Mouse (Mus musculus) lung, postnatal 25 days (tissue): ENCODE measurements at regions not wholly inside any gene's neighbourhood (a gene's known extent, or its start where the extent isn't known, plus 50 kb on each side); places are given as distances from the start of the nearest gene placed in this dataset.

Source experiments
- DNase-seq: peaks from one replicate; pipeline ENCODE4 v3.0.0; 2022; ENCODE audit warnings: low spot score

DNA sequence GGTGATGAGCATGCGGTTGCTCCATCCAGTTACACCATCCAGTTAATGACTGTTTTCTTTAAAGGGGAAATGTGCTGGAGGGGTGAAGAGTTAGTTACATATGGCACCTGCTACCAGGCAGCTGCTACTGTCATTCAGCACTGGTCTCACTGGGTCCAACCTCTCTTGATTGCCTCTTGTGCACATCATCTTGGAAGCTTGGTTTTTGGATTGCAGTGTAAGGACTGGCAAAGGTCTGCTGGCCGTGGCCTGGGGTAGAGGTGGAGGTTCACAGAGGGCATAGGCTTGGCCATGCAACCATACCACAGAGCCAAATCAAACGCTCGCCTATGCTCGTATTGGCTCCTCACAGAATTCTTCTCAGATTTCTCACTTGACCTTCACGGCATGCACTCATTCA is 75.1 kb upstream of the Serp2 start:
- no peak for DNase-seq

GRCm38 (mm10) chr14:76631181-76631580 is 74.5 kb upstream of the Serp2 start:
- no peak for DNase-seq

DNA sequence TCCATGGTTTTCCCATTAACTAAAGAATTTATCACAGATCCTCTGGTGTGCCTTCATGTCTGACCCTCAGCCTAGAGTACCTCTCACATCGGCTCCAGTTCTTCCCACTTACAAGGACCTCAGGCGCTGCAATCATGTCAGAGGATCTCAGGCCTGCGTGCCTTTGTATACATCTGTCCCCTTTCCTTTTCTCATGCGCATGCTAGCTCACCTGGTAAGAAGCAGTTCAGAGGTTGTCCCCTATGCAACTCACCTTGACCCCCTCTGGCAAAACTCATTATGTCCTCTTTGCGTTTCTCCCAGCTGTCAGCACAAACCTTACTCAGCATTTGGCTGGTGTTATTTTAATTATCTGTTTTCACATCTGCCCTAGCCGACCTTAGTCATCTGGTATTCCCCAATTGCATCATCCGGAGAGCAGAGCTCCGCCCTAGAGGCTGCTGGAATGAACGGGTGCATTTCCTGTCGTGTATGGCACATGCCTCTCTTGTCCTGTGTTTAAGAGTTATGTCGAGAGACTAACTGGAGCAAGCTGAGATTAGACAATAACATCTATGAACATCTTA is 73.3 kb upstream of the Serp2 start:
- DNase-seq = no peak

DNA sequence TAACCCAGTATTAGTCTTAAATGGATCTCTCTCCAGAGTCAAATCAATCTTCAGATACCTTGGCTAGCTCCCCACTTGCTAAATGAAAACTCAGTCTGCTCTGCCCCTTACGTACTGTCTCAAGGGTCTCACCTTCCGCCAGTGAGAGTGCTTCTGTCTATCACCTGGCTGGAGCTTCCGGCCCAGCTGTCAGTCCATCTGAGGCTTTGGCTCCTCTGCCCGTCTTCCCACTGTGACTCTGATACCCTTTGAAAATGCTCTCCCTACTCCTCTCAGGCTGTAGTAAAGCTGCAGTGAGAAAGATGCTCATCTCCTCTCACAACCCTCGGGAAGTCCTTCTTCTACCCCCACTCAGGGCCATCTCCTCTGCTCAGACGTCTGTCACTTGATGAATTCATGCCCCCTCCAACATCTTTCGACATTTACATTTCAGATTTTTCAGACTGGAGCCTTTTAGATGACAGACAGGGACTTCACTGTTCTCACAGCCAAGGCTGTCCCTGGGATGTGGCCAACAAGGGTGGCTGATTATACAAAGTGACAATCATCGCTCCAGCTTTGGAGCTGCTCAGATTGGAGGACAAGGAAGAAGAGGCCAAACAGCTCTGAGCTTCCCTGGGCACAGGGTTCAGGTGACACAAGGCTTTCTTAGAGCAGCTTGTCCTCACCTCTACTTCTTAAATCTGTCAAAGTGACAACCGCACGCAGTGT is 71.6 kb upstream of the Serp2 start:
- DNase-seq = no peak

DNA sequence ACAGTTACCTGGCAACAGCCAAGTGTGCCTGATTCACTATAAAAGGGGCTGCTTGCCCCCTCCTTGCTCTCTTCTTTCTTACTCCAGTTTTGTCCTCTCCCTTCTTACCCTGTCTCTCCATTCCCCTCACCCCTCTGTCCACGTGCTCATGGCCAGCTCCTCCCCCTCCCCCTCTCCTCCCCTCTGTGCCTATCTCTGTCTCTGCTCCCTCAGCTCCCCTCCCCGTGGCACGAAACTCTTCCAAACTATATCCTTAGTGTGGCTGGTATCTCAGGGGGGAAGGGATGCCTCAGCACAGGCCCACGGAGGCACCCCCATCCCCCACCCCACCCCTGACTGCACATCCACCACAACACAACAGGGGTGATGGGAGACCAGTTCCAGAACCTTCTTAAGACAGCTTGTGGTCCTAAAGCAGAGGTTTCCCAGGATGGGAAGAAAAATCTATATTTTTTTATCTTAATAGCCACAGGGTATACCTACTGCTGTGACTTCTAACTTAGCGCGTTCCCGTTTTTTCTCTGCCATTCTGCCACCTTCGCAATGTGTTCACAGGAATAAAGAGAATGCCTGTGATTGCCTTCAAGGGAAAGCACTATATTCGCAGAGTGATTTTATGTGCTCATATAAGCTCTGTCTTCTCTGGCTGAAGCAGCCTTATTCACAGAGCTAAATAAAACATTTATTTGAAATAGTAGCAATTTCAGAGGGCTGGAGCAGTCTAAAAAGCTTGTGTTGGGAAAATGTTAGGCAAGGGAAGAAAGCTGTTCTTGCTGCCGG is 69.1 kb upstream of the Serp2 start:
- no peak for DNase-seq

- DNase-seq = no peak
These were observed 68.1 kb upstream of the Serp2 start for GRCm38 (mm10) chr14:76624626-76625378.

- DNase-seq = peak; percentile 86
These were observed 66.8 kb upstream of the Serp2 start for GRCm38 (mm10) chr14:76623371-76623988.

- no peak for DNase-seq
These were observed 66.1 kb upstream of the Serp2 start for GRCm38 (mm10) chr14:76622634-76623291.

DNA sequence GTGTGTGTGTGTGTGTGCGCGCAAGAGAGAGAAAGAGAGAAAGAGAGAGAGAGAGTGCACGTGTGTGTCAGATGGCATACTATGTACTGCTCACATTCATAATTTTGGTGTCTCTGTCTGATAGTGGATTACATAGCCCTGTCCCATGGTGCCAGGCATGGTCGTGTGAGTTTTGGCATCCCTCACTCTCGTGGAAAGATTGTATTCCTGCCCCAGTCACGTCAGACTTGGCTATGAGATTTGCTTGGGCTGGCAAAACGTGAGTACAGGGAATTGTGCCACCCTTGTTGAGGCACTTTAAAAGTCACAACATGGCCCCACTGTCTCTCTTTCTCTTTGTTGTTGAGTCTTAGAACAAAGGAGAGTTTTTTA is 62.3 kb upstream of the Serp2 start:
- no peak for DNase-seq

DNA sequence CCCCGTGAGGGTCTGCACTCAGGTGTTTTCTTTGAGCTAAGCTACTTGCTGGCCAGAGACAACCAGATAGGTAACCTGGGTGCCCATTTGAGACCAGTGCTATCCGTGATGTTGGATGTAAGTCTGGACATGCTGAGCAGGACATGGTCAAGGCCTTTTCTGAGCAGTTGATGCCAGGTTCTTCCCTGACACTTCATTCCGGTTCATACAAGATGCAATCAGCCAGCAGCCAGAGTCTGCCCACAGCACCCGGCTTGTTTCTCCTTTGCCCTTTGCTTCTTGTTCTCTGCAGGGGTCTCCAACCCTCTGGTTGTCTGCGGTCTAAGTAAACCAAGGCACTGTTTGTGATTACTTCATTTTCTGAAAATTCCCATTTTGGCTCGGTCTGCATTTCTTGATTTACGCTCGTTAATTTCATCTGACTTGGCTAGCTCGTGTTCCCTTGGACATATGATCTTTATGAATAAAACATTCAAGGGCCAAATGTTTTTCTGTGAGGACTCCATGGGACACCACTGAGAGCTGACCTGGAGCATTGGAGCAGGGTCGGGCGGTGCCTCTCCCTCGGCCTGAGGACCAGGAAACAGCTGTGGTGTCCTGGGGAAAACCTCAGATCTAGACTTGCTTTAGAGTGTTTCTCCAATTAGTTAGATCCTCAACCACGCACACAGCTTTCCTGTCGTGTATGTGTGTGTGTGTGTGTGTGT is 61.8 kb upstream of the Serp2 start:
- no peak for DNase-seq

DNA sequence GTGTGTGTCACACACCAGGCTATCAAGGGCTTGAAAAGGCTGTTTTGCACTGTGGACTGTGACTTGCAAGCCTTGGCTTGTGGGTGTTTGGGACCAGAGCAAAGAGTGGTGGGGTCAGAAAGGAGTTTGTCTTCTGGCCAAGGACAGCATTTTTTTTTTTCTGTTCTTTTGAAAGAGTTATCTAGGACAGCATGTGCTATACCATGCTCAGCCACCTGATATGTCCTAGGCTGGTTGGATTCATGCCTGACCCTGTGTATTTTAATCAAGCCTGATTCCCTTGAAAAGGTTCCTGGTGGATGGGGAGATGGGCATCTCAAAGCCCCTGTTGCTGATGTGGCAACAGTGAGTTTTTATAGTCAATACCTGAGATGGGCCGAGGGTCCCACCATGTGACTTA is 61.2 kb upstream of the Serp2 start:
- DNase-seq = no peak

DNA sequence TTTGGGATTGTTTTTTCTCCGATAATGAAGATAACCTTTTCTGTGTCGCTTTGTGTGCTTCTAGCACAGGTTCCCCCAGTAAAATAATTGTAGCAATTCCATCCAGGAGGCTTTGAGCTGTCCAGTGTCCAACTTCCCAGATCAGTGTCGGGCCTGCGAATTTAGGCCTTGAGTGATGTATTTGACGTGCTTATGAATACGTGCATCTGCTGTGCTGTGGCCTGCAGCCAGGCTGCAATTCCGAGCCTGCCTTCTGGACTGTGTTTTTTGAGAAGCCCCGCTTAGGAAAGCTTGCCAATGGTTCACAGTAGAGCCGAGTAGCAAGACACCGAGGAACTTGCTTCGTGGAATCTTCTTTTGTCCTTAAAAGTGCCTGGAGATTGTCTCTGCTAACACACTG is 60.8 kb upstream of the Serp2 start:
- DNase-seq = no peak

DNA sequence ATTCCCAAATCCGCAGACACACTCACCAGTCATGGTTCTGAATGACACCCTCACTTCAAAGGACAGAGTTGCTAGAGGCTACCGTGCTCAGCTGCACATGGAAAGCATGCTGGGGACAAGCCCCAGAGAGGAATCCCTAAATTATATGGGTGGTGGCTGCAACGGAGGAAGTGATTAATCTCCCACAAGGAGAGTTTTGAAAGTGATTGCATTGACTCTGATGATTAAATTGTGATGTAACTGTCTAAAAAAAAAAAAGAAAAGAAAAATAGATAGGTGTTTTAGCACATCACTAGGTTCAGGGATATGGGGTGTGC is 59.6 kb upstream of the Serp2 start:
- DNase-seq = no peak

DNA sequence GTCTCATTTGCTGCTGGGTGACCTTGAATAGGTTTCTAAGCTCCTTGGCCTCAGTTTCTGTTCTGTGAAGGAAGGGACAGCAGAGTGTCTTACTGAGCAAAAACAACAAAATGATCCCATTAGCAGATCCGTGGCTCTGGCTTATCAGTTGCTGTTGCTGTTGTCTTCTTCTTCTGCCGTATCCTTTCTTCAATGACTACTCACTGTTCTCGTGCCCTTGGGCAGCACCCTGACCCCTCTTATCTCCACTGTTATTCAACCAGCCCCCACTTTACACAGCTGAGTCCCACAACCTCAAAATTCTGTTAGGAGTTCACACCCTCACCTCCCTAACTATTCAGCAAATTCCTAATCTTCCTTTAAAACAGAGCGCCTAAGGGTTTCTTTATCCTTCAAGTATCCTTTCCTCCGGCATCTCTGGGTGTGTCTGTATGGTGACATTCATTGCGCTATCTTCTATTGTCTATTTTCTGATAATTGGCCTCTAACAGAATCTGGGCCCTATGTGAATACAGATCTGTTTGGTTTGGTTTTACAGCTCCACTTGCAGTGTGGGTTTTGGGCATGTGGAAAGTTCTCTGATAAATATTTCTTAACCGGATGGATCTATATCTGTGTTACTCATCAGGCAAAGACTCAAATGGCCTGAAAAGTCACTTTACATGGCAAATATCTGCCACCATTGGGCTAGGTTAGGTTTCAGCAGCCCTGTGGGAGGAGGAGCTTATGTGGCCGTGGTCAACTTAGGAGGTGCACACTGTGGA is 59.1 kb upstream of the Serp2 start:
- no peak for DNase-seq

DNA sequence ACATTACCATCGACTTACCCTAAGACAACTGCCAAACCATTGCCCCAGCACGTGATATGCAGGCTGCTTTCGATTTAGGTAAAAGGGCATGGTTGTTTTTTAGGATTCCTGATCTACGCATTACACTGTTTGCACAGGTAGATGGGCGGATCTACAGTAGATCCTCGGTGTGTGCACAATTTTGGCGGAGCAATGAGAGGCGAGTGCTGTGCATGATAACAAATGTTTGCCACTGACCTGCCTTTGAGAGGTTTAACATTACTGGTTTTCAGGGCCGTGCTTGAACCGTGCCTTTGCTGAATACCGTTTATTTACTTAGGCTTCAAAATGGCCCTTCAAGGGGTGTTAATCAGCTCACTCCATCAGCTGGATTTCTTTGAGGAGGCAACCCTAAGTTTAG is 58.5 kb upstream of the Serp2 start:
- no peak for DNase-seq

GRCm38 (mm10) chr14:76614682-76615081 is 58.0 kb upstream of the Serp2 start:
- no peak for DNase-seq

DNA sequence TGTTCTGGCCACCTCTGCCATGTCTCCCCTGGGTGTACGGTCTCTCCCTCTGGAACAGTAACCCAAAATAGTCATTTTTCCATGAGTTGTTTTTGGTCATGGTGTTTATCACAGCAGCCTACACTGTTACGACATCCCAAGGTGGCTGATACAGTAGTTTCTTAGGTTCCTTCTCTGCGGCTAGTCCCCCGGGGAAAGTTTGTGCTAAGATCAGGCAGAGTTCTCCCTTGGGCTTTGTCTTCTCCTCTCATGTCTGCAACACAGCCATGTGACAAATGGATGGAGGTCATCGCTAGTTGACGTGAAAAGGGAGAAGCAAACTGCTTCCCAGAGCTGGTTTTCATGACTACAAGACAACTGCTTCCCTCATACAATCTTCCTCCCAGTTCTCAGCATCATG is 56.9 kb upstream of the Serp2 start:
- no peak for DNase-seq

- DNase-seq = no peak
These were observed 54.0 kb upstream of the Serp2 start for GRCm38 (mm10) chr14:76610429-76611378.
